ENCODE assay signal across 25 mouse cellular contexts in genomic region chr13:35749194-35749593, GRCm38 (mm10).
A peak's percentile ranks its signal among the peaks of the same experiment; 100 is the strongest.
DNase-seq lines count a peak whose midpoint lies in the region; ATAC-seq and TF ChIP-seq lines count a peak whose summit lies in the region.
"Had no signal": no experiment of that assay in that cellular context is flagged by ENCODE, and none has a peak within 500 bp of the region (broad histone marks: within the 10 kb centered on the region; RNA-seq: fewer than 3 reads in every experiment).

No protein-coding gene starts in this region.

- peak overlapping the region; percentile 54; the same call in 1 of the 2 replicates for H3K27ac ChIP-seq in liver, embryonic 13.5 days
- H3K27ac ChIP-seq in liver, embryonic 11.5 days (ENCODE audit: low read depth, low read length) = no peak overlapping the region
- H3K27ac ChIP-seq in MEL (ENCODE audit: control insufficient read depth, low read depth, low read length) = peak overlapping the region; percentile 71
- H3K27ac ChIP-seq in liver, embryonic 15.5 days (replicated peaks) = peak overlapping the region; percentile 59
- H3K27ac ChIP-seq: embryonic facial prominence, embryonic 13.5 days; forebrain, embryonic 12.5 days; hindbrain, postnatal 0 days; kidney, postnatal 0 days; limb, embryonic 12.5 days; midbrain, embryonic 15.5 days; neural tube, embryonic 15.5 days; stomach, postnatal 0 days had no signal

- ATAC-seq in liver, embryonic 13.5 days (ENCODE audit: low read depth) = no peak
- ATAC-seq in liver, embryonic 11.5 days (replicated peaks; ENCODE audit: low FRiP score) = no peak
- ATAC-seq in liver, embryonic 15.5 days (ENCODE audit: insufficient read depth) = no peak
- ATAC-seq in neutrophil, adult 5-6 weeks (ENCODE audit: extremely low read depth, insufficient number of reproducible peaks, low FRiP score, poor library complexity, severe bottlenecking) = peak; percentile 95
- ATAC-seq in inflammation-experienced regulatory T-cells, adult 6 months = no peak
- ATAC-seq: hindbrain, postnatal 0 days; lung, postnatal 0 days; midbrain, embryonic 15.5 days had no signal

- DNase-seq in liver, embryonic 13.5 days = no peak
- DNase-seq in liver, embryonic 11.5 days (ENCODE audit: low spot score) = no peak
- DNase-seq in MEL (ENCODE audit: low read depth, low spot score) = peak; percentile 75
- no peak for DNase-seq in T-cell, adult 2 months (ENCODE audit: low spot score)
- DNase-seq in embryo, embryonic 10 days (ENCODE audit: low spot score) = no peak
- DNase-seq: adrenal gland, postnatal 25 days; cerebellum, postnatal 10 days; kidney, adult 18-20 months; thymus, adult 2 months; thymus, postnatal 4 days had no signal

- H3K79me2 ChIP-seq in MEL (ENCODE audit: control insufficient read depth, insufficient read depth, low read length, poor library complexity) = peaks cover 86% of the 10 kb centered on the region

- no peak overlapping the region for H3K4me3 ChIP-seq in liver, embryonic 13.5 days (replicated peaks)
- H3K4me3 ChIP-seq in liver, embryonic 11.5 days (ENCODE audit: low read depth, low read length) = no peak overlapping the region
- no peak overlapping the region for H3K4me3 ChIP-seq in MEL (ENCODE audit: control insufficient read depth in 1 of 2, insufficient read depth in 1 of 2, low read depth in 2 of 2, low read length in 2 of 2)
- no peak overlapping the region for H3K4me3 ChIP-seq in liver, embryonic 15.5 days (replicated peaks)
- H3K4me3 ChIP-seq: embryonic facial prominence, embryonic 13.5 days; erythroblast, embryonic 14.5 days; forebrain, embryonic 12.5 days; limb, embryonic 12.5 days; megakaryocyte, embryonic 14.5 days; midbrain, embryonic 15.5 days; neural tube, embryonic 15.5 days had no signal

- H3K9me3 ChIP-seq in liver, embryonic 13.5 days (replicated peaks) = no peaks in the 10 kb centered on the region
- H3K9me3 ChIP-seq in liver, embryonic 11.5 days (ENCODE audit: control insufficient read depth, low read length) = peaks cover 6% of the 10 kb centered on the region; the same call in 1 of the 2 replicates
- no peaks in the 10 kb centered on the region; the same call in 1 of the 2 replicates for H3K9me3 ChIP-seq in MEL (replicated peaks; ENCODE audit: insufficient read depth, low read length)
- no peaks in the 10 kb centered on the region for H3K9me3 ChIP-seq in liver, embryonic 15.5 days (replicated peaks)

- TF ChIP-seq EP300 in MEL (IDR thresholded peaks at IDR 0.05; ENCODE audit: low read depth in 1 of 2, low read length in 2 of 2) = no peak

- peaks cover 81% of the 10 kb centered on the region for H3K4me1 ChIP-seq in liver, embryonic 13.5 days (replicated peaks)
- H3K4me1 ChIP-seq in liver, embryonic 11.5 days (replicated peaks; ENCODE audit: control insufficient read depth, insufficient read depth, low read length) = peaks cover 17% of the 10 kb centered on the region
- H3K4me1 ChIP-seq in MEL (ENCODE audit: control insufficient read depth in 1 of 2, insufficient read depth in 2 of 2, low read length in 2 of 2) = peaks cover 19 to 37% of the 10 kb centered on the region in 2 experiments
- peaks cover 77% of the 10 kb centered on the region for H3K4me1 ChIP-seq in liver, embryonic 15.5 days (replicated peaks)
- H3K4me1 ChIP-seq: forebrain, embryonic 12.5 days; midbrain, embryonic 15.5 days; neural tube, embryonic 15.5 days had no signal

- H3K36me3 ChIP-seq in liver, embryonic 13.5 days = 0 out of 2 replicates have a peak, but pooled peaks cover 4% of the 10 kb centered on the region
- no peaks in the 10 kb centered on the region; the same call in 1 of the 2 replicates for H3K36me3 ChIP-seq in liver, embryonic 11.5 days (ENCODE audit: control insufficient read depth, insufficient read depth, low read length)
- peaks cover 0 to 51% of the 10 kb centered on the region in 2 experiments; a peak in 2 of 4 replicates for H3K36me3 ChIP-seq in MEL (ENCODE audit: control insufficient read depth in 1 of 2, insufficient read depth in 2 of 2, low read length in 2 of 2)
- 0 out of 2 replicates have a peak, but pooled peaks cover 8% of the 10 kb centered on the region for H3K36me3 ChIP-seq in liver, embryonic 15.5 days (replicated peaks)
- H3K36me3 ChIP-seq: forebrain, embryonic 12.5 days; midbrain, embryonic 15.5 days had no signal

- H3K9ac ChIP-seq in liver, embryonic 13.5 days = no peak overlapping the region
- no peak overlapping the region for H3K9ac ChIP-seq in liver, embryonic 11.5 days (ENCODE audit: low read depth, low read length)
- H3K9ac ChIP-seq in MEL (ENCODE audit: control insufficient read depth, low read depth, low read length, poor library complexity, severe bottlenecking) = no peak overlapping the region
- H3K9ac ChIP-seq in liver, embryonic 15.5 days = no peak overlapping the region
- H3K9ac ChIP-seq: embryonic facial prominence, embryonic 13.5 days; forebrain, embryonic 12.5 days; limb, embryonic 12.5 days; midbrain, embryonic 15.5 days; neural tube, embryonic 15.5 days had no signal

- 37% methylated on average over 4 of the region's 4 CpGs for WGBS in liver, embryonic 13.5 days (ENCODE audit: insufficient replicate concordance)
- WGBS in liver, embryonic 11.5 days = 46% methylated on average over 4 of the region's 4 CpGs
- WGBS in liver, embryonic 15.5 days (ENCODE audit: insufficient replicate concordance) = 37% methylated on average over 4 of the region's 4 CpGs

- no peak for TF ChIP-seq RAD21 in MEL (IDR thresholded peaks at IDR 0.05; ENCODE audit: low read depth, low read length)

- TF ChIP-seq POLR2A in MEL (IDR thresholded peaks at IDR 0.05; ENCODE audit: control insufficient read depth in 1 of 2, insufficient read depth in 1 of 2, low read depth in 1 of 2, low read length in 2 of 2, poor library complexity in 1 of 2) = no peak

- TF ChIP-seq CTCF in MEL (IDR thresholded peaks at IDR 0.05 in 2 of 3, conservative IDR thresholded peaks at IDR 0.05 in 1 of 3; ENCODE audit: control insufficient read depth in 1 of 3, insufficient read depth in 1 of 3, low read depth in 2 of 3, low read length in 3 of 3, poor library complexity in 1 of 3, severe bottlenecking in 1 of 3) = no peak

- H3K27me3 ChIP-seq in liver, embryonic 13.5 days = no peaks in the 10 kb centered on the region
- H3K27me3 ChIP-seq in liver, embryonic 11.5 days (replicated peaks; ENCODE audit: control insufficient read depth, insufficient read depth, low read length) = no peaks in the 10 kb centered on the region
- H3K27me3 ChIP-seq in MEL (ENCODE audit: control insufficient read depth in 1 of 2, insufficient read depth in 2 of 2, low read length in 2 of 2) = no peaks in the 10 kb centered on the region
- no peaks in the 10 kb centered on the region for H3K27me3 ChIP-seq in liver, embryonic 15.5 days
- H3K27me3 ChIP-seq: embryonic facial prominence, embryonic 13.5 days; forebrain, embryonic 12.5 days; limb, embryonic 12.5 days; megakaryocyte, embryonic 14.5 days; midbrain, embryonic 15.5 days; neural tube, embryonic 15.5 days had no signal

- H3K4me2 ChIP-seq in liver, embryonic 13.5 days = peak overlapping the region; percentile 30
- H3K4me2 ChIP-seq in liver, embryonic 11.5 days = no peak overlapping the region
- peak overlapping the region; percentile 23; the same call in 1 of the 2 replicates for H3K4me2 ChIP-seq in liver, embryonic 15.5 days
- H3K4me2 ChIP-seq: embryonic facial prominence, embryonic 13.5 days; forebrain, embryonic 12.5 days; heart, embryonic 11.5 days; limb, embryonic 12.5 days; midbrain, embryonic 15.5 days; neural tube, embryonic 15.5 days had no signal

TF ChIP-seq in MEL, 35 proteins besides CTCF, POLR2A, EP300 and RAD21:
- peak; percentile 37; the same call in 1 of the 2 replicates for TF ChIP-seq ETS1 (IDR thresholded peaks at IDR 0.05; ENCODE audit: low read depth, low read length)
- 0 out of 2 replicates have a peak, but pooled peaks have one; percentile 29 for TF ChIP-seq HCFC1 (IDR thresholded peaks at IDR 0.05; ENCODE audit: low read depth, low read length)
- no peak for TF ChIP-seq MEF2A (IDR thresholded peaks at IDR 0.05; ENCODE audit: extremely low read depth, insufficient replicate concordance, low read depth, low read length, poor library complexity, severe bottlenecking)
- no peak for TF ChIP-seq TCF12 (IDR thresholded peaks at IDR 0.05; ENCODE audit: low read depth, low read length)
